Mouse (Mus musculus) lung, adult 2 months (tissue): ENCODE measurements around the gene Grip1.

Source experiments
- CTCF ChIP-seq: fragments of 200-500 bp; IDR thresholded peaks from 2 replicates; pipeline ENCODE4 v1.5.1; 2011; ENCODE audit warnings: mild to moderate bottlenecking, low read length, control low read depth; ENCODE audit not compliant: insufficient read depth
- POLR2A ChIP-seq: fragments of 200-500 bp; IDR thresholded peaks from 2 replicates; pipeline ENCODE4 v1.6.1; 2011; ENCODE audit warnings: low read depth, mild to moderate bottlenecking, control low read depth, low read length, borderline replicate concordance; ENCODE audit errors: extremely low read depth

- TF ChIP-seq CTCF = no peak
- TF ChIP-seq POLR2A = no peak
These were observed 431.0 kb downstream of the Grip1 start for GRCm38 (mm10) chr10:119884591-119884990.
